Mouse (Mus musculus): ENCODE measurements around the gene Tspan7. TPM values are rescaled to one million over a fixed set of nuclear protein-coding genes. Genes with fewer than 3 reads are reported as not detected.

The Tspan7 gene
- polyA plus RNA-seq, 1 experiment from 2014 or later = 102 TPM

DNA sequence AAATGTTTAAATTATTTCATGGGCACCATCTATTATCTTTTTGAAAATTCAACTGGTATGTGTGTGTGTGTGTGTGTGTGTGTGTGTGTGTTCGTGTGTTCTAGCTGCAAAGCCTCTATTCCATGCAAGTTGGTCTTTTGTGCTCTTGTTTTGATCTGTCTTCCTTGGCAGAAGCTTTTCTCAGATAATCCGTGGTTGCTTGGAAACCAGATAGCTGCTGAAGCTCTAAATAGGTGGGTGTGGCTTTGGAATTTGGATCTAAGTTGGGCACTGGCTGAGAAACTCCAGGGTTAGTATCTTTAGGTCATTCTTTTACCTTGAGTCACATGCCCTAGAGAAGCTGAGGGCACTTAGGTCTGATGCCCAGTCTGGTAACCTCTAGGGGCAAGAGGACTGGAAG lies 50.5 kb downstream of the Tspan7 start:
- H3K9me3 ChIP-seq (replicated peaks; ENCODE audit: control insufficient read depth, low read length) = no peaks in the 10 kb centered on the region
- H3K4me3 ChIP-seq (ENCODE audit: low read length) = no peak overlapping the region
- H3K36me3 ChIP-seq (ENCODE audit: control insufficient read depth, insufficient read depth) = no peaks in the 10 kb centered on the region
- no peaks in the 10 kb centered on the region for H3K27me3 ChIP-seq (ENCODE audit: control insufficient read depth, insufficient read depth, low read length)
- ATAC-seq (replicated peaks; ENCODE audit: extremely low read depth, insufficient read depth, low FRiP score) = peak; percentile 55; the same call in 1 of the 2 replicates
- WGBS = 16% methylated on average over 2 of the region's 2 CpGs
- no peak overlapping the region for H3K4me2 ChIP-seq (ENCODE audit: low read depth, low read length)
- peaks cover 11% of the 10 kb centered on the region; the same call in 1 of the 2 replicates for H3K4me1 ChIP-seq (ENCODE audit: control insufficient read depth, insufficient read depth, low read length)
- no peak overlapping the region for H3K9ac ChIP-seq (ENCODE audit: low read length)
- H3K27ac ChIP-seq (ENCODE audit: low read length) = no peak overlapping the region

DNA sequence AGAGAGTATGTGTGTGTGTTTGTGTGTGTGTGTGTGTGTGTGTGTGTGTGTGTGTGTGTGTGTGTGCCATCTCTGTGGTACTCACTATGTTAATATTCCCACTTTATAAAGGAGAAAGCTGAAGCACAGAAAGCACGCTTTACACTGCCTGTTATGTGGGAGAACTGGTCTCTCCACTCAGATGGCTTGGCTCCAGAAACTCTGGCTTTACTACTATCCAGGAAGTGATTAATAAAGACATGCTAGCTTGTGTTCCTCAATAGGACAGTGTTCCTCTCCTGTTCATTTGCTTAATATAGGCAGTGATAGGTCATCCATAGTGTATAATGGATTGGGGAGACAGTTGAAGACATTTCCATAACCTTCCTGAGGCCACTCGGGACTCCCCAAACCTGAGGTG lies 54.1 kb downstream of the Tspan7 start:
- no peaks in the 10 kb centered on the region for H3K27me3 ChIP-seq (ENCODE audit: control insufficient read depth, insufficient read depth, low read length)
- H3K4me2 ChIP-seq (ENCODE audit: low read depth, low read length) = no peak overlapping the region
- H3K9ac ChIP-seq (ENCODE audit: low read length) = no peak overlapping the region
- H3K36me3 ChIP-seq (ENCODE audit: control insufficient read depth, insufficient read depth) = no peaks in the 10 kb centered on the region
- no peaks in the 10 kb centered on the region for H3K9me3 ChIP-seq (replicated peaks; ENCODE audit: control insufficient read depth, low read length)
- H3K4me1 ChIP-seq (ENCODE audit: control insufficient read depth, insufficient read depth, low read length) = peaks cover 11% of the 10 kb centered on the region; the same call in 1 of the 2 replicates
- WGBS = 66% methylated on average over 2 of the region's 2 CpGs
- H3K27ac ChIP-seq (ENCODE audit: low read length) = peak overlapping the region; percentile 64
- no peak overlapping the region for H3K4me3 ChIP-seq (ENCODE audit: low read length)
- ATAC-seq (replicated peaks; ENCODE audit: extremely low read depth, insufficient read depth, low FRiP score) = no peak

DNA sequence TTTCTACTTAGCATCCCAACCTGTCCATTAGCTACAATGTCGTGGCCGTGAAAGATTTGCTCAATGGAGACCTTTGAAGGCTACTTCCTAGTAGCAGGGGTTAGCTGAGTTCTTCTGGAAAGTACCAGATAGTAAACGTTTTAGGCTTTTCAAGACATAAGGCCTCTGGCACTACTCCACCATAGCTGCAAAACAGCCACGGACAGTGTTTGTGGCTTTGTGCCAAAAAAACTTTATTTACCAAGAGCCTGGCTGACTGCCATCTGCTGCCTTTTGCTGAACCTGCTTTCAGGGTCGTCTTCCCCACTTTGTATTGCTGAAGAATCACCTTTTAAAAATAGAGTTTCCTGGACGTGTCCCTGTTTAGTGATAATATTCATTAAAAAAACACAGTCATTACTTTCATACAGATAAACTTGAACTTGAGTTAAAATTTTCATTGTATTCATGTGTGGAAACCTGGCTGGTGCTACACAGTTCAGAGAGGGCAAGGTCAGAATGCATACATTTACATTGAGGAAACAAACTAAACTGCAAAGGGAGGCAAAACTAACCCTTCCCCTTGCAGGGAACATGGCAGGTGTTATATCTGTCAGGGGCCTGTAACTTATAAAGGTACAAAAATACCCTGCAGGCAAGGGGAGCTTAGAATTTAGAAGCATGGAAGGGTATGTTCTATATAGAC lies 54.7 kb downstream of the Tspan7 start:
- Histone ChIP-seq H3K9ac (ENCODE audit: low read length) (no peak overlapping the region), H3K27ac (ENCODE audit: low read length) (peak overlapping the region; percentile 64), H3K4me2 (ENCODE audit: low read depth, low read length) (no peak overlapping the region), H3K27me3 (ENCODE audit: control insufficient read depth, insufficient read depth, low read length) (no peaks in the 10 kb centered on the region), H3K4me3 (ENCODE audit: low read length) (no peak overlapping the region), H3K9me3 (replicated peaks; ENCODE audit: control insufficient read depth, low read length) (no peaks in the 10 kb centered on the region), H3K4me1 (ENCODE audit: control insufficient read depth, insufficient read depth, low read length) (peaks cover 11% of the 10 kb centered on the region; the same call in 1 of the 2 replicates), H3K36me3 (ENCODE audit: control insufficient read depth, insufficient read depth) (no peaks in the 10 kb centered on the region)
- peak; percentile 28; the same call in 1 of the 2 replicates for ATAC-seq (replicated peaks; ENCODE audit: extremely low read depth, insufficient read depth, low FRiP score)
- 19% methylated on average over 6 of the region's 6 CpGs for WGBS

DNA sequence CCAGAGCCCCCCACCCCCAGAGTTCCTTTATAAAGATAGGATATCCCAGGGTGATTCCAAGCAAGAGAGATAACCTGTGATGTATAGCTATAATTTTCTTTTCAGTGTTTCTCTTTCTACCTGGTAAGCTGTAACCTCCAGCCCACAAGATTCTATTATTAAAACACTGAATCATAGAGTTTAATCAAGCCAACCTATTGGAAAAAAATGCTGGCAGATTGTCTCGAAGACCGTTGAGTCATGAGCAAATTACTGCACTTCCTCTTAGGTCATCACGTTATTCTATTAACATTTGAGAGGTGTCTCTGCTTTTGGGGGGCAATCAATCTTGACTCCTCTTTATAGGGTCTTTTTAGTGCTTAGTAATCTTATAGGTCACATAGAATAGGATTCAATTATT lies 61.9 kb downstream of the Tspan7 start:
- no peak for ATAC-seq (replicated peaks; ENCODE audit: extremely low read depth, insufficient read depth, low FRiP score)
- 64% methylated on average over 3 of the region's 3 CpGs for WGBS

DNA sequence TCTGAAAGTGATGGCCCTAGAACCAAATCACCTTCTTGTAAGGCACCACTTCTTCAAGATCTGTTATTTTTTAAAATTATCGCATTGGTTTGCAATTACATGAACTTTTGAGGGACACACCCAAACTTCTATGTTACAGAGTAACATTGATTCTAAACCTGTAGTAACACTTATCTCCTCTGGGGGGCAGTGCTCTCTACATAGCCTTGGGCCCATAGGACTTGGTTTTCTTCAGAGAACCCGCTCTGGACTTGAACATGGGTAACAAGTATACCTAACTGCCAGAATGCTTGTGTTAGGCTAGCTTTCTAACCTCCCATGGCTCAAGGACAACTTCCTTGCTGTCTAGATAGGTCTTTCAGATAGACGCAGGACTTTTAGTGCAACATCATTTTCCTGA lies 64.8 kb downstream of the Tspan7 start:
- Histone ChIP-seq H3K4me3 (ENCODE audit: low read length) (no peak overlapping the region), H3K4me2 (ENCODE audit: low read depth, low read length) (no peak overlapping the region), H3K27ac (ENCODE audit: low read length) (no peak overlapping the region), H3K9ac (ENCODE audit: low read length) (no peak overlapping the region), H3K36me3 (ENCODE audit: control insufficient read depth, insufficient read depth) (no peaks in the 10 kb centered on the region), H3K9me3 (replicated peaks; ENCODE audit: control insufficient read depth, low read length) (no peaks in the 10 kb centered on the region), H3K27me3 (ENCODE audit: control insufficient read depth, insufficient read depth, low read length) (no peaks in the 10 kb centered on the region), H3K4me1 (ENCODE audit: control insufficient read depth, insufficient read depth, low read length) (no peaks in the 10 kb centered on the region)
- ATAC-seq (replicated peaks; ENCODE audit: extremely low read depth, insufficient read depth, low FRiP score) = no peak
- WGBS = 74% methylated on average over 3 of the region's 3 CpGs

More for the DNA sequence above, 61.9 kb downstream of the Tspan7 start:
- no peak overlapping the region for H3K4me3 ChIP-seq (ENCODE audit: low read length)
- H3K36me3 ChIP-seq (ENCODE audit: control insufficient read depth, insufficient read depth) = no peaks in the 10 kb centered on the region
- no peak overlapping the region for H3K4me2 ChIP-seq (ENCODE audit: low read depth, low read length)
- H3K27ac ChIP-seq (ENCODE audit: low read length) = no peak overlapping the region
- no peak overlapping the region for H3K9ac ChIP-seq (ENCODE audit: low read length)
- H3K9me3 ChIP-seq (replicated peaks; ENCODE audit: control insufficient read depth, low read length) = no peaks in the 10 kb centered on the region
- no peaks in the 10 kb centered on the region for H3K4me1 ChIP-seq (ENCODE audit: control insufficient read depth, insufficient read depth, low read length)
- no peaks in the 10 kb centered on the region for H3K27me3 ChIP-seq (ENCODE audit: control insufficient read depth, insufficient read depth, low read length)

DNA sequence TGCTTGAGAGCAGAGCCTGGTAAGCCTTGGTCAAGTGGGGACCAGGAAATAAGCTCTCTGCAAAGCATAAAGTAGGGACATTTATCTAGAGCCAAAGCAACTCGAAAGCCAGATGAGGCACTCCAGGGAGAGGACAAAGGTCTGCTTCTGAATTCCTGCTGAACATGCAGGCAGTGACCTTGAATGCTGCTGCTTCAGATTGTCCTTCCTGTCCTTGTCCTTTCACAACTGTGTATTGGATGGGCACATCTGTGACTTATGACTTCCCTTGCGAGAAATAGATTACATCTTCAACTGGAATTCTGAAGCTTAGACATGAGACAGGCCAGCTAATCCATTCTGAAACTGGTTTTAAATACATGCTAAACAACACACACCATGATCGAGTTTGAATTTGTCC lies 71.9 kb downstream of the Tspan7 start:
- Histone ChIP-seq H3K27ac (ENCODE audit: low read length) (peak overlapping the region; percentile 62), H3K4me2 (ENCODE audit: low read depth, low read length) (no peak overlapping the region), H3K4me3 (ENCODE audit: low read length) (no peak overlapping the region), H3K36me3 (ENCODE audit: control insufficient read depth, insufficient read depth) (no peaks in the 10 kb centered on the region), H3K4me1 (ENCODE audit: control insufficient read depth, insufficient read depth, low read length) (no peaks in the 10 kb centered on the region), H3K9me3 (replicated peaks; ENCODE audit: control insufficient read depth, low read length) (no peaks in the 10 kb centered on the region), H3K9ac (ENCODE audit: low read length) (no peak overlapping the region), H3K27me3 (ENCODE audit: control insufficient read depth, insufficient read depth, low read length) (no peaks in the 10 kb centered on the region)
- 51% methylated on average over 3 of the region's 3 CpGs for whole genome bisulfite sequencing
- ATAC-seq (replicated peaks; ENCODE audit: extremely low read depth, insufficient read depth, low FRiP score) = no peak

DNA sequence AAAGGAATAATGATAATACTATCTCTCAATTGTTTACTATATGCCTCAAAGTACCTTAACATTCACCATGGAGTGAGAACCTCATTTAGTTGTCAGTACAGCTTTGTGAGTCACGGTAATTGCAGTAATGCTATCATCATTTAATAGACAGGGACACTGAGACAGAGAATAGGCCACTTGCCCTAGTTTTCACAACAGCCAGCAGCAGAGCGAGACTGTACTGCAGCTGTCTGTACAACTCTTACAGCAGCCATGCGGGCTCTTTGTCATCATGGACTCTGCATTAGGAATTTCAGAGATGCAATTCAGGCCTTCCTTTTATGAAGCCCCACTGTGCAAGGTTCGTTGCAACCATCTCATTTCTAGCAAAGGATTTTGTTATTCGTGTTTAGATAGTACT lies 72.6 kb downstream of the Tspan7 start:
- no peak overlapping the region for H3K27ac ChIP-seq (ENCODE audit: low read length)
- no peaks in the 10 kb centered on the region for H3K9me3 ChIP-seq (replicated peaks; ENCODE audit: control insufficient read depth, low read length)
- H3K4me3 ChIP-seq (ENCODE audit: low read length) = no peak overlapping the region
- no peaks in the 10 kb centered on the region for H3K4me1 ChIP-seq (ENCODE audit: control insufficient read depth, insufficient read depth, low read length)
- ATAC-seq (replicated peaks; ENCODE audit: extremely low read depth, insufficient read depth, low FRiP score) = no peak
- H3K4me2 ChIP-seq (ENCODE audit: low read depth, low read length) = no peak overlapping the region
- H3K27me3 ChIP-seq (ENCODE audit: control insufficient read depth, insufficient read depth, low read length) = no peaks in the 10 kb centered on the region
- 72% methylated on average over 5 of the region's 5 CpGs for WGBS
- H3K9ac ChIP-seq (ENCODE audit: low read length) = no peak overlapping the region
- H3K36me3 ChIP-seq (ENCODE audit: control insufficient read depth, insufficient read depth) = no peaks in the 10 kb centered on the region

DNA sequence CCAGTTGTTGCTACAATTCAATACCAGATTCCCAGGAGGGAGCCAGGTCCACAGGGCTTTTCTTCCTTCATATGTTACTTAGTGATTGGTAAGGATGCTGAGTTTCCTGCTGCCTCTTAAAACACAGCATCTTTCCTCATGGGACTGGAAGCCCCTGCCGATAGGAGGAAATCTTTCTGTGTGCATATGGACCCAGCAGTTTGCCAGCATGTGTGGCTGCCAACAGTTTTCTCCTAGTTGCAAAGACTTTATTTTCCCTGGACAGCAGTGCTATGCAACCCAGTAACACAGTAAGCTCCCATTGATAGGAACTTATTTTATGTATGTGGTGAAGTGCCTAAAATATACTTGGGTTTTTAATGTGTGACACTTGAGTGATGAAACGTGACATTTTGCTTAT lies 73.7 kb downstream of the Tspan7 start:
- H3K4me1 ChIP-seq (ENCODE audit: control insufficient read depth, insufficient read depth, low read length) = no peaks in the 10 kb centered on the region
- no peak overlapping the region for H3K4me2 ChIP-seq (ENCODE audit: low read depth, low read length)
- H3K9ac ChIP-seq (ENCODE audit: low read length) = no peak overlapping the region
- no peaks in the 10 kb centered on the region for H3K9me3 ChIP-seq (replicated peaks; ENCODE audit: control insufficient read depth, low read length)
- H3K36me3 ChIP-seq (ENCODE audit: control insufficient read depth, insufficient read depth) = no peaks in the 10 kb centered on the region
- WGBS = 58% methylated on average over 2 of the region's 2 CpGs
- H3K4me3 ChIP-seq (ENCODE audit: low read length) = no peak overlapping the region
- H3K27me3 ChIP-seq (ENCODE audit: control insufficient read depth, insufficient read depth, low read length) = no peaks in the 10 kb centered on the region
- H3K27ac ChIP-seq (ENCODE audit: low read length) = no peak overlapping the region
- ATAC-seq (replicated peaks; ENCODE audit: extremely low read depth, insufficient read depth, low FRiP score) = no peak

DNA sequence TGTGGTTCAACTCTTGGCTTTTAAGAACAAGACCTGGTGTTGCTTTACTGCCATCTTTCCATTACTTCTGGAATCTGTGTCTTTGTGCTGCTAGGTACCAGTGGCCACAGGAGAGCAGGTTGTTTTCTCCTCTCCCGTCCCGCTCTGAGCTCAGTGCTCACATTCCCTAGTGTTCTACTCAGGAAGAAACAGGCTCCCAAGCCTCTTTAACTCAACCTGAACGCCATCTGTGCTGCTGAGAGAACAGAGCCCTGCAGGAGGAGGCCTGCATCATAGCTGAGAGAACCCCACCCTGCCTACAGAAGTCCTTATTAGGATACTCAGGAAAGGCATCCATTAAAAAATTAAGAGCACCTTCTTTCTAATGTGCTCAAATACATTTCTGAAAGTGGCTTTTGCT lies 80.9 kb downstream of the Tspan7 start:
- no peaks in the 10 kb centered on the region for H3K4me1 ChIP-seq (ENCODE audit: control insufficient read depth, insufficient read depth, low read length)
- no peak overlapping the region for H3K4me2 ChIP-seq (ENCODE audit: low read depth, low read length)
- 74% methylated on average over 3 of the region's 3 CpGs for WGBS
- no peak overlapping the region for H3K27ac ChIP-seq (ENCODE audit: low read length)
- H3K36me3 ChIP-seq (ENCODE audit: control insufficient read depth, insufficient read depth) = no peaks in the 10 kb centered on the region
- H3K4me3 ChIP-seq (ENCODE audit: low read length) = no peak overlapping the region
- H3K9ac ChIP-seq (ENCODE audit: low read length) = no peak overlapping the region
- H3K27me3 ChIP-seq (ENCODE audit: control insufficient read depth, insufficient read depth, low read length) = no peaks in the 10 kb centered on the region
- ATAC-seq (replicated peaks; ENCODE audit: extremely low read depth, insufficient read depth, low FRiP score) = no peak
- no peaks in the 10 kb centered on the region for H3K9me3 ChIP-seq (replicated peaks; ENCODE audit: control insufficient read depth, low read length)
